Mouse (Mus musculus): Measurements from ENCODE around the gene Ccdc34.

The Ccdc34 gene

GRCm38 (mm10) chr2:110017616-110018505, at the start of gene Ccdc34:
TSS of gene Ccdc34 (plus strand) at chr2:110017817.
- CTCF ChIA-PET = no interaction called here

GRCm38 (mm10) chr2:109969381-109969780, 48.2 kb upstream of the Ccdc34 start:
- CTCF ChIA-PET = no interaction called here

- CTCF ChIA-PET = no interaction called here
Observed at GRCm38 (mm10) chr2:109969926-109970532, 47.6 kb upstream of the Ccdc34 start.

- CTCF ChIA-PET = no interaction called here
Observed at GRCm38 (mm10) chr2:109970744-109971410, 46.7 kb upstream of the Ccdc34 start.

GRCm38 (mm10) chr2:109972310-109972709, 45.3 kb upstream of the Ccdc34 start:
- CTCF ChIA-PET = no interaction called here

GRCm38 (mm10) chr2:109972922-109973321, 44.7 kb upstream of the Ccdc34 start:
- CTCF ChIA-PET = no interaction called here

GRCm38 (mm10) chr2:109974807-109975206, 42.8 kb upstream of the Ccdc34 start:
- CTCF ChIA-PET = no interaction called here

- CTCF ChIA-PET = interaction anchor here (0.6 kb wide), 1 partner anchor 46 kb away, joined by 3 read pairs; no protein-coding TSS in a partner anchor
Observed at GRCm38 (mm10) chr2:109976181-109976580, 41.4 kb upstream of the Ccdc34 start.

- CTCF ChIA-PET = no interaction called here
Observed at GRCm38 (mm10) chr2:109977322-109977721, 40.3 kb upstream of the Ccdc34 start.

GRCm38 (mm10) chr2:109979209-109979608, 38.4 kb upstream of the Ccdc34 start:
- CTCF ChIA-PET = no interaction called here

GRCm38 (mm10) chr2:109983435-109983834, 34.2 kb upstream of the Ccdc34 start:
- CTCF ChIA-PET = interaction anchor here (0.6 kb wide), 1 partner anchor 20 kb away, joined by 3 read pairs; no protein-coding TSS in a partner anchor

GRCm38 (mm10) chr2:109984930-109985329, 32.7 kb upstream of the Ccdc34 start:
- CTCF ChIA-PET = no interaction called here

GRCm38 (mm10) chr2:109985560-109985959, 32.1 kb upstream of the Ccdc34 start:
- CTCF ChIA-PET = no interaction called here

- CTCF ChIA-PET = no interaction called here
Observed at GRCm38 (mm10) chr2:109986036-109986785, 31.4 kb upstream of the Ccdc34 start.

GRCm38 (mm10) chr2:109987946-109988345, 29.7 kb upstream of the Ccdc34 start:
- CTCF ChIA-PET = no interaction called here

- CTCF ChIA-PET = no interaction called here
Observed at GRCm38 (mm10) chr2:109989196-109989595, 28.4 kb upstream of the Ccdc34 start.

- CTCF ChIA-PET = no interaction called here
Observed at GRCm38 (mm10) chr2:109989679-109990473, 27.7 kb upstream of the Ccdc34 start.

- CTCF ChIA-PET = no interaction called here
Observed at GRCm38 (mm10) chr2:109991754-109992153, 25.9 kb upstream of the Ccdc34 start.

GRCm38 (mm10) chr2:109992448-109993073, 25.1 kb upstream of the Ccdc34 start:
- CTCF ChIA-PET = no interaction called here

- CTCF ChIA-PET = no interaction called here
Observed at GRCm38 (mm10) chr2:109993404-109993803, 24.2 kb upstream of the Ccdc34 start.

- CTCF ChIA-PET = no interaction called here
Observed at GRCm38 (mm10) chr2:109995061-109995460, 22.6 kb upstream of the Ccdc34 start.

Data from spleen, embryonic (tissue).